Mouse (Mus musculus) c-Kit-positive CD71-positive TER-119-positive erythroid progenitor cells, embryonic 14.5 days (primary cell): ENCODE data around the gene Btnl1.

Source experiments
- DNase-seq: peaks from one replicate; pipeline ENCODE4 v3.0.0-alpha.2; 2013; ENCODE audit warnings: low spot score

Btnl1 gene

DNA sequence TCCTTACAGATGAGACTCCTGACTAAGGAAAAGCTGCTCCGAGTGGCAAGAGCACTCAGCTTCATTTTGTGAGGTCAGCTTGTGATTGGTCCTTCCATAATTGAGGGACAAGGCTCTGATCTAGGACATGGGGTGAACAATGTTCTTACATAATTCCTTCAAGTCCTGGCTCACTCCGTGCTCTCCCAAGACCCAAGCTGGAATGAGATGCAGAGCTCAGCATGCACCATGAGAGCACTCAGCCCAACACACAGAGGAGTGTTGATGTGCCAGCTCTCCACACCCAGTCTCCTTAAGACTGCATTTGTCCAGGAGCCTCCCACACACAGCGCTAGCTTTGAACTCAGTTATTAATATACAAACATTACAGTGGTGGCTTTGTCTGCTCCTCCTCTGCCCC, 7.8 kb downstream of the Btnl1 start:
- DNase-seq, result no peak

DNA sequence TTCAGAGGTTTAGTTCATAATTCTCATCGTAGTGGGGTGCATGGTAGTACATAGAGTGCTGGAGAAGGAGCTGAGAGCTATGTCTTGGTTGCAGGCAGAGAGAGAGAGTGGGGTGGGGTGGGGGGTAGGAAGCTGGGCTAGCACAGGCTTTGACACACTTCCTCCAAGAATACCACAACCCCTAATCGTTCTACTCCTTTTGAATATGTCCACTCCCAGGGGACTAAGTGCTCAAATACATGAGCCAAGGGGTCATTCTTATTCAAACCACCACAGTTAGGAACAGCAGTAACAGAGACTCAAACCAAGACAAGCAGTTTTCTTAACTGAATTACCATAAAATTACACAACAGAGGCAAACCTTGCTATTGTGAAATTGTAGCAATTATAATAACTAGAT, 9.7 kb downstream of the Btnl1 start:
- no peak for DNase-seq

DNA sequence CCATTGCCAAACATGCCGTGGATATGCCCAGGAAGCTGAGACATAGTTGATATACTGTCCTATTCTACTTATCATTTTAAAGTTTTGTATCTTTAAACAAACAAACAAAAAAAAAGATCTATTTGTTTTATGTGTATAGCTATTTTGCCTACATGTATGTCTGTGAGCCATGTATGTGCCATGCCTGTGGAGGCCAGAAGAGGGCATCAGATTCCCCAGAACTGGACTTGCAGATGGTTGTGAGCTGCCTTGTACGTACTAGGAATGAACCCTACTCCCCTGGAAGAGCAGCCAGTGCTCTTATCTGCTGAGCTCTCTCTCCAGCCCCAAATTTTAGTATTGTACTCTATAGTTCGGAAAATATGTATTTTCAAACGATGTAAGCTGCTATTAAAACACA, 11.6 kb downstream of the Btnl1 start:
- DNase-seq, result no peak

DNA sequence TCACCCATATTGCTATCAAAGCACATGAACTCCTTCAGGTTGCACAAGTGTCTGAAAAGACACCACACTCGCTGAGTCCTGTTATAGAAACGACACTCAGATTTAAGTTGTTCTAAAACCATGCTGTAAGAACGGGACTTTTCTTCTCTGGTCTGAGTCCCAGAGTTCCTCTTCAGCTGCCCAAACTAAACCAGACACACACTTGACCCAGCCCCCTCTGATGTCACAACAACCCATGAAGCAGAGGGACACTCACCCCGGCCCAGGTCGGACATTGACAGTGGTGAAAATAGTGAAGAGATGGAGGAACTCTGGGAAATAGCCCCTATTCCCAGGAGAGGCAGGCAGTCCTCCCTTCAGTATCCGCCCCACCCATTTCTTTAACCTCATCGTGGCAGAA, 14.6 kb downstream of the Btnl1 start:
- DNase-seq, result no peak

DNA sequence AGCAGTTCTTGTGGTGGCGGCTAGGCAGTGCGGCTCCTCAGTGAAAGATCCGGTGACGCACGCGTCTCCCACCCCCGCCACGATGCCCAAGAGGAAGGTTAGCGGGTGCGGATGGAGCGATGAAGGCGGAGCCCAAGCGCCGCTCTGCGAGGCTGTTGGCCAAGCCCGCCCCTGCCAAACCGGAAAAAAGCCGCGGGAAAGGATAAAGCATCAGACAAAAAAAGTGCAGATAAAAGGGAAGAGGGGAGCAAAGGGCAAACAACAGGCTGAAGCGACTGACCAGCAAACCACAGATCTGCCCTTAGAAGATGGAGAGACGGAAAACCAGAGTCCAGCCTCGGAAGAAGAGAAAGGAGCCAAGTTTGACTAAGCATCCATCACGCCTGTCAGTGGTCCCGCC, 15.4 kb downstream of the Btnl1 start:
- no peak for DNase-seq

DNA sequence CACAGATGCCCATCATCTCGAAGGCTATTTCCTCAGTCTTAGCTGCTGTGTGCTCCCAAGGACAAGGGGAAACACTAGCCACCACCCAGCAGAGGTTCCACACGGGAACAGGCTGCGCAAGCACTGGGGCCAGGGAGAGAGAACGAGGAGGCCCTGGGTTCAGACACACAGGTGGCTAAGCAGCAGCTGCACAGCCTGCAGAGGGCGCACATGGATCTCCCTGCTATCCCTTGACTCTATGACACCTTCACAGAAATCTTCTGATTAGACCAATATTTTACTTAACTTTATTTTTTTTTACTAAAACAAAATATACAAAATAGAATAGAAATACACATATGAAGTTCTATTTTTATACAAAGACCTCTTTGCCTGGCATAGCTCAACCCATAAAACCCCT, 20.4 kb downstream of the Btnl1 start:
- DNase-seq, result no peak

DNA sequence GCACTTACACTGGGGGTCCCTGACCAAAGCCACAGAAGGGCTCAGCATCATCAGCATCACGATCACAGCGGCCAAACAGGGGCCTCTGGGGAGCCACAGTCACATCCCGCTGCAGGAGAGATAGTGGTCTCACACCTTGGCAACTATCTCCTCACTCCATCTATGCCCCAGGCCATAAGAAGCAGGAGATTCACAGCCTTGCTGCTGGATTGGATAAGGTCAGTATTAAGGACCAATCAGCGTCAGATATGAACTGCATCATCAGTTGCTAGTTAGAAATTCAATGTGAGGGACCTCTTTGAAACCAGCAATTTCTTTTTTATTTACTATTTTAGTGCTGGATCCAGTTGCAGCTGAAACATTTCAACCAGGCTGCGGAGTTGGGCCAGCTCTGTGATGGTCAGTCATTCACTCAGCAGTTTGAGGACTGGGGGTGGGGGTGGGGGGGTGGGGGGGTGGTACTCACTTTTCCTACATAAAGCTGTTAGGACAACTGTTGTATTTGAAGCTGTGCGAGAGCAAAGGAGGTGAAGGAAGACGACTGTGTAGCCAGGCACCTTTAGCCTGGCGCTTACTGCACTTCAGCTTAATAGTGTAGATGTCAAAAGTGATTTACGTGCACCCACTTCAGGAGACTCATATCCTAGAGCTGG, 21.3 kb downstream of the Btnl1 start:
- peak; percentile 61 for DNase-seq

DNA sequence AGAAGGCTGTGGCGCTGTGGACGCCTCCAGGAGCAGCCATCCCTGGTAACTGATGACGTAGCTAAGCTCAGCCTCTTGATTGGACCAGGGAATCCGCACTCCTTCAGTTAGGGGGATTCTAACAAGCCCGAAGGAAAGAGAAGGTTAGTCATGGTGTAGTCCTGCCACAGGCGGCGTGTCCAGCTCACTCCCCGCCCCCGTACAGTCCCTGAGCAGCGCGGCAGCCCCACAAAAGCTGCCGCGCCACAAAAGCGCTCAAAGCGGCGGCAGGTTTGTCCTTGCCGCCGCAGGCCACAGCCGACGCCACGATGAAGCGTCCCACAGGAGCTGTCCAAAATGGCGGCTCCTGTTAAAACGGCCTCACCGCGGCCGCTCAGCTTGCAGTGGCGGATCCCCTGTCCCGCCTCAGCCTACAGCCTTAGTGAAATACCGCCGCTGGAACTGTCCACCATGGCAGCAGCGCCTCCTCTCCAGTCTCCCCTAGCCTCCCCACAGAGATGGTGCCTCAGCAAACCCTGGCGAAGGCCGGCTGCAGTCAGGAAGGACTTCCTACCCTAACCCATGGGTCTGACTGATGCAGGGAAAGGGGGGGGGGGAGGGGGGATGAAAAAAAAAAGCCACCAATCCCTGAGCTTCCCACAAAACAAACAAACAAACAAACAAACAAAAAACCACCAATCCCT, 21.9 kb downstream of the Btnl1 start, which contains the start of gene BC051142:
Gene BC051142, plus strand, starts transcription at position 110 of the 683 bp plus-strand sequence.
- peak; percentile 47 for DNase-seq

DNA sequence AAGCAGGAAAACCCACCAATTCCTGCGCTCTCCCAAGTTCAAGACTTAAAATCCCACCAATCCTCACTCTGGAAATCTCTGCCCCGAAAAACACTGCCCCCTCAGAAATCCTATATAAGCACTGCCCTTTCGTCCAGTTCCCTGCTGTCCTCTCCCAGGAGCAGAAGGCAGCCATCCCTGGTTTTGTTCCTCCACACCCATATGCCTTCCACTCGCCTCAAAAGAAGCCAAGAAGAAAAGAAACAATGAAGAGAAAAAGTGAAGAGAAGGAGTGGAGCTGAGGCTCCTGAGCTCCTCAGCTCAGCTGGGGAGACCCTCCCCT, 22.4 kb downstream of the Btnl1 start:
- no peak for DNase-seq

DNA sequence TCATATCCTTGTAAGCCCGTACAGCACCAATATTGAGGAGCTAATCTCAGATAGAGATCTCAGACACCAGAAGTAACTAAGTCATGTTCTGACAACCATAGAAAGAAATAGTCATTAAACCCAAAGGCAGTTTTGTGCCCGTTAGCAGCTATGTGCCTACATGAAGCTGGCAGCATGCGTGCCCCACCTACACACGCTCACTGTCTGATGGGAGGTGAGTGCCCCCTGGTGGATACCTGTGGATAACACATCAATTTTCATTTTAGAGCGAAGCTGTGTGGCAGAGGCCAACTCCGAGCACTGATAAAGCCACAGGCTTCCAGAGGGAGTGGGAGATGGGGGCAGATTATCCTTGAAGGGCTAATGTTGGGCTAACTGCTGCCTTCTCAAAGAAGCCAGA, 34.2 kb downstream of the Btnl1 start:
- DNase-seq, result peak; percentile 42

DNA sequence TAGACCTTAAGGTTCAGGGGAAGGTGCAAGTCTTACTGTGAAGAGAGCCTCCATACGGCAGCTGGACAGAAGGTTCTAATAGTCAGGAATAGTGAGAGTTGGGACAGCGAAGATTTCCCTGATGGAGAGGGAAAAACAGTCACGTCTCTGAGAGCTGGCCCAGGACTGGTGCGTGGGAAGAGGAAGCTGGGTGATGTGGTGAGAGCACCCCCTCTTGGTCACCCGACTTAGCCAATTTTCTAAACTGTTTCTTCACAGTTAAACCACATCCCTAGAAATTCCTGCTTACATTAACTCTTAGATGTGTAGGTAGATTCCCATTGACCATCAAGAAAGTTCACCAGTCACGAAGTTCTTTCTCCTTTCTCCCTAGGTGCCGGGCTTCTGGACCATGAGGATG, 43.1 kb downstream of the Btnl1 start:
- no peak for DNase-seq

DNA sequence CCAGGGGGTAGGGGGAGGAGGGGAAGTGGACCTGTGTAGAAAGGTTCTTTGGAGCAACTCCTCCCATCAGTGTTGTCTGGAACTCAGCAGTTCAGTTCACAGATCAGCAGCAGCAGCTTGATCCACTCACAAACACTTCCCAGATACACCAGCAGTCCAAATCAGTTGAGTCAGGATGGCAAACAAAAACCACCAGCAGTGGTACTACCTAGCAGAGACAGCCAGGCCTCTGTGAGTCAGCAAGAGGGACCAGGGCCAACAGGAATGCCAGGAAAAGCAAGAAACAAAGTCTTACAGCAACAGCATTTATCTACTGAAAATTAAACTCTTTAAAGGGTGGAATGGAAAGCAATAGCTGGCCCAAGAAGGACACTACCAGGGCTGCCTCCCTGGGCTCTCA, 50.7 kb downstream of the Btnl1 start:
- DNase-seq, result no peak
